Mouse (Mus musculus): ENCODE data around the gene Ssx9. TPM values are rescaled to one million over a fixed set of nuclear protein-coding genes. Genes with fewer than 3 reads are reported as not detected.

Gene Ssx9
- not detected in 2 replicates for polyA plus RNA-seq (2012; rRNA removed; ENCODE audit: low replicate concordance)

GRCm38 (mm10) chrX:8748132-8748531 is at the start of gene Ssx9:
Gene Ssx9 (plus strand): TSS chrX:8748432.

GRCm38 (mm10) chrX:8803391-8803790 is 55.2 kb downstream of the Ssx9 start, which contains the start of gene Ssxb5:
Gene Ssxb5 (plus strand): TSS chrX:8803691.

Other genes with a start within 250 kb of the Ssx9 start
- not detected in 2 replicates for gene Gm14459, start 223.5 kb upstream of the Ssx9 start, polyA plus RNA-seq (2012; rRNA removed; ENCODE audit: low replicate concordance)
- gene Ssxb6, start 200.2 kb upstream of the Ssx9 start, polyA plus RNA-seq (2012; rRNA removed; ENCODE audit: low replicate concordance), result not detected in 2 replicates
- not detected in 2 replicates for gene Ssxb3, start 156.6 kb upstream of the Ssx9 start, polyA plus RNA-seq (2012; rRNA removed; ENCODE audit: low replicate concordance)
- gene Ssxb8, start 57.6 kb upstream of the Ssx9 start, polyA plus RNA-seq (2012; rRNA removed; ENCODE audit: low replicate concordance), result not detected in 2 replicates
- gene Ssxb5, start 55.3 kb downstream of the Ssx9 start, polyA plus RNA-seq (2012; rRNA removed; ENCODE audit: low replicate concordance), result not detected in 2 replicates
- not detected in 2 replicates for gene Gm6592, start 95.6 kb downstream of the Ssx9 start, polyA plus RNA-seq (2012; rRNA removed; ENCODE audit: low replicate concordance)
- gene Gm5751, start 125.8 kb downstream of the Ssx9 start, polyA plus RNA-seq (2012; rRNA removed; ENCODE audit: low replicate concordance), result not detected in 2 replicates
- gene B630019K06Rik, start 143.9 kb downstream of the Ssx9 start, polyA plus RNA-seq (2012; rRNA removed; ENCODE audit: low replicate concordance), result 0.65 and 3.6 TPM in 2 replicates
- not detected in 2 replicates for gene Fthl17b, start 214.5 kb downstream of the Ssx9 start, polyA plus RNA-seq (2012; rRNA removed; ENCODE audit: low replicate concordance)
- not detected in 2 replicates for gene Fthl17c, start 228.1 kb downstream of the Ssx9 start, polyA plus RNA-seq (2012; rRNA removed; ENCODE audit: low replicate concordance)
- not detected in 2 replicates for gene Fthl17d, start 238.3 kb downstream of the Ssx9 start, polyA plus RNA-seq (2012; rRNA removed; ENCODE audit: low replicate concordance)

Measured in mammary gland, adult 2 months (tissue).